Mouse (Mus musculus): ENCODE data around the gene Erg. TPM values are rescaled to one million over a fixed set of nuclear protein-coding genes. Genes with fewer than 3 reads are reported as not detected.

Gene Erg
- polyA plus RNA-seq, 1 experiment from 2014 or later = 9.5 TPM

- 97% methylated on average over 2 of the region's 2 CpGs for WGBS
- no peak for ATAC-seq (ENCODE audit: low FRiP score, low TSS enrichment)
- no peak overlapping the region for H3K9ac ChIP-seq (replicated peaks; ENCODE audit: low read length)
- H3K4me1 ChIP-seq (ENCODE audit: insufficient read depth, low read length) = no peaks in the 10 kb centered on the region
- no peak overlapping the region for H3K4me3 ChIP-seq (ENCODE audit: low read length)
- H3K4me2 ChIP-seq (replicated peaks; ENCODE audit: low read depth, low read length) = no peak overlapping the region
- no peaks in the 10 kb centered on the region for H3K27me3 ChIP-seq (ENCODE audit: insufficient read depth, low read length)
- no peak overlapping the region for H3K27ac ChIP-seq (ENCODE audit: low read length)
- no peaks in the 10 kb centered on the region for H3K9me3 ChIP-seq (ENCODE audit: low read length)
- H3K36me3 ChIP-seq (ENCODE audit: insufficient read depth, low read length) = no peaks in the 10 kb centered on the region
Observed at GRCm38 (mm10) chr16:95467893-95468292, 118.5 kb downstream of the Erg start.

DNA sequence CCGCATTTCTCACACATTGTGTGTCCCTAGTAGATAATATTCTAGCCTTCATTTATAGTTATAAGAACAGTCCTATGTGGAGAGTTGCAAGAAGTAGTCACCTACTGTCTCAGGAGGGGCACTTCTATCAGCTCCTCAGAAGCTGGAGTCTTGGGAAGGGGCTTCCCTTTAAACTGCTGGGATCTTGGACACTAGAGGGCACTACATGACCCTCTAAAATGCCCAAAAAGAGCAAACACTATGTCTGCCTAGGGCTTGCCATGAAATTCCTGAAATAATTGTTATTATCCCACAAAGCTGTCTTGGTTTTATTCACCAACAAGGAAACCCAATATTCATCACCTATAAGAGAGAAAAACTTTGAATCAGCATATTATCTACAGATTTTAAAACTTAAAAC is 119.8 kb downstream of the Erg start:
- Histone ChIP-seq H3K4me2 (replicated peaks; ENCODE audit: low read depth, low read length) (no peak overlapping the region), H3K27me3 (ENCODE audit: insufficient read depth, low read length) (no peaks in the 10 kb centered on the region), H3K4me3 (ENCODE audit: low read length) (no peak overlapping the region), H3K36me3 (ENCODE audit: insufficient read depth, low read length) (no peaks in the 10 kb centered on the region), H3K27ac (ENCODE audit: low read length) (no peak overlapping the region), H3K4me1 (ENCODE audit: insufficient read depth, low read length) (no peaks in the 10 kb centered on the region), H3K9me3 (ENCODE audit: low read length) (no peaks in the 10 kb centered on the region), H3K9ac (replicated peaks; ENCODE audit: low read length) (no peak overlapping the region)
- WGBS = 74% methylated on average over 1 of the region's 1 CpGs
- no peak for ATAC-seq (ENCODE audit: low FRiP score, low TSS enrichment)

- no peak overlapping the region for H3K27ac ChIP-seq (ENCODE audit: low read length)
- H3K4me3 ChIP-seq (ENCODE audit: low read length) = no peak overlapping the region
- 64% methylated on average over 8 of the region's 8 CpGs for WGBS
- 0 out of 2 replicates have a peak, but pooled peaks cover 3% of the 10 kb centered on the region for H3K4me1 ChIP-seq (ENCODE audit: insufficient read depth, low read length)
- H3K9ac ChIP-seq (replicated peaks; ENCODE audit: low read length) = no peak overlapping the region
- H3K9me3 ChIP-seq (ENCODE audit: low read length) = no peaks in the 10 kb centered on the region
- no peak for ATAC-seq (ENCODE audit: low FRiP score, low TSS enrichment)
- no peak overlapping the region for H3K4me2 ChIP-seq (replicated peaks; ENCODE audit: low read depth, low read length)
- no peaks in the 10 kb centered on the region for H3K36me3 ChIP-seq (ENCODE audit: insufficient read depth, low read length)
- H3K27me3 ChIP-seq (ENCODE audit: insufficient read depth, low read length) = no peaks in the 10 kb centered on the region
Observed at GRCm38 (mm10) chr16:95464609-95465008, 121.8 kb downstream of the Erg start.

DNA sequence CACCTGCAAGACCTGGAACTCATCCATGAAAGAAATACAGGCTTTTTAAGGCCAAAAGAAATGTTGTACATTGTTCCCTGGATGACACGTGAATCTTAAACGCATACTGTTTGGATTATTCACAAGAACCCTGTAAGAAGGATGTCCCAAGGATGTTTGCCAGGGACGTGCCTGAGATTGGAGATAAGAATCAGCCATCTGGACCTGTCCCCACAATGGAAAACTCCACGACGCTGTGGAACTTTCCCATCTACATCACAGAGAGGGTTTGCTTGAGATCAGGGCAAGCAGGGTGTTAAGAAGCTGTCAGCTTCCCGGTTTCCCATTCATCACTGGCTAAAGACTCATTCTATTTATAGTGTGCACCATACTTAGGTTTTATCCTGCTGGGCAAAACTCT is 122.6 kb downstream of the Erg start:
- 44% methylated on average over 6 of the region's 6 CpGs for WGBS
- H3K36me3 ChIP-seq (ENCODE audit: insufficient read depth, low read length) = no peaks in the 10 kb centered on the region
- H3K4me2 ChIP-seq (replicated peaks; ENCODE audit: low read depth, low read length) = no peak overlapping the region
- H3K4me1 ChIP-seq (ENCODE audit: insufficient read depth, low read length) = 0 out of 2 replicates have a peak, but pooled peaks cover 4% of the 10 kb centered on the region
- H3K9ac ChIP-seq (replicated peaks; ENCODE audit: low read length) = no peak overlapping the region
- no peak overlapping the region for H3K27ac ChIP-seq (ENCODE audit: low read length)
- H3K4me3 ChIP-seq (ENCODE audit: low read length) = no peak overlapping the region
- no peaks in the 10 kb centered on the region for H3K27me3 ChIP-seq (ENCODE audit: insufficient read depth, low read length)
- ATAC-seq (ENCODE audit: low FRiP score, low TSS enrichment) = no peak
- H3K9me3 ChIP-seq (ENCODE audit: low read length) = no peaks in the 10 kb centered on the region

DNA sequence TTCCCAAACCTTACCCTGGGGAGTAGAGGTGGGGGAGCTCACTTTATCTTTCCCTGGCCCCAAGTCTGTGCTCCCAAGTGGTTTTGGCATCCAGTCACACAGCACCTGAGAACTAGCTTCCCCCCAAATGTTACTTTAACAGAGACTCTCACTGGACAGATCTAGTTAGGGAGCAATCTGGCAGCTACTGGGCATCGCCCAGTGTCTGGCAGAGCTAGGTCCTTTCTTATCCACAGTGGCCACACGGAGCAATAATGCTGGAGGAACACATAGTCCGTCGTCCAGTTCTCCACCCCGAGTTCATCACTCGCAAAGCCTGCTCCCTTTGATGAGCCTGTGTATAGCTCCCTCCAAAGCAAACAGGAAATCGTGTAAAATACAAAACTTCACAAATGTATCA is 124.5 kb downstream of the Erg start:
- Histone ChIP-seq H3K9me3 (ENCODE audit: low read length) (no peaks in the 10 kb centered on the region), H3K27ac (ENCODE audit: low read length) (no peak overlapping the region), H3K4me3 (ENCODE audit: low read length) (no peak overlapping the region), H3K36me3 (ENCODE audit: insufficient read depth, low read length) (no peaks in the 10 kb centered on the region), H3K27me3 (ENCODE audit: insufficient read depth, low read length) (no peaks in the 10 kb centered on the region), H3K4me2 (replicated peaks; ENCODE audit: low read depth, low read length) (no peak overlapping the region), H3K9ac (replicated peaks; ENCODE audit: low read length) (no peak overlapping the region), H3K4me1 (ENCODE audit: insufficient read depth, low read length) (0 out of 2 replicates have a peak, but pooled peaks cover 4% of the 10 kb centered on the region)
- ATAC-seq (ENCODE audit: low FRiP score, low TSS enrichment) = no peak
- 61% methylated on average over 7 of the region's 7 CpGs for WGBS

GRCm38 (mm10) chr16:95460336-95460735 is 126.1 kb downstream of the Erg start:
- Histone ChIP-seq H3K27me3 (ENCODE audit: insufficient read depth, low read length) (no peaks in the 10 kb centered on the region), H3K4me1 (ENCODE audit: insufficient read depth, low read length) (0 out of 2 replicates have a peak, but pooled peaks cover 4% of the 10 kb centered on the region), H3K9me3 (ENCODE audit: low read length) (no peaks in the 10 kb centered on the region), H3K27ac (ENCODE audit: low read length) (no peak overlapping the region), H3K36me3 (ENCODE audit: insufficient read depth, low read length) (no peaks in the 10 kb centered on the region), H3K4me3 (ENCODE audit: low read length) (no peak overlapping the region), H3K4me2 (replicated peaks; ENCODE audit: low read depth, low read length) (no peak overlapping the region), H3K9ac (replicated peaks; ENCODE audit: low read length) (no peak overlapping the region)
- no peak for ATAC-seq (ENCODE audit: low FRiP score, low TSS enrichment)
- 66% methylated on average over 2 of the region's 2 CpGs for WGBS

DNA sequence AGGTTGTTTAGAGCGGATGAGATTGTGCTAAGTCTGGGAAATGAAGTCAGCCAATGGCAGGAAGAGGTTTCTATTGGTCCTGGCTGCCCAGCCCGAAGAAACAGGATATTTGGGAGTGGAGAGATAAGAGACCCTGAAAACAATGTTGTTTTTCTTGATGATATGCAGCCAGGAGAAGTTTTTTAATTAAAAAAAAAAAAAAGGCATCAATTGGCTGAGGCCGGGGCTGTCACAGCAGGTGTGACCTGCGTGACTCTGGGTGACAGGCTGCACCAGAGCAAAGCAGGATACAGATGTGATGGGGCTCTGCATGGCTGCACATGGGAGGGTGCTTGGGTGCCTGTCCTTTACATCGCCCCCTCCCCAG is 127.1 kb downstream of the Erg start:
- Histone ChIP-seq H3K4me1 (ENCODE audit: insufficient read depth, low read length) (0 out of 2 replicates have a peak, but pooled peaks cover 4% of the 10 kb centered on the region), H3K4me2 (replicated peaks; ENCODE audit: low read depth, low read length) (no peak overlapping the region), H3K27me3 (ENCODE audit: insufficient read depth, low read length) (no peaks in the 10 kb centered on the region), H3K27ac (ENCODE audit: low read length) (peak overlapping the region; percentile 37; the same call in 1 of the 2 replicates), H3K9ac (replicated peaks; ENCODE audit: low read length) (no peak overlapping the region), H3K36me3 (ENCODE audit: insufficient read depth, low read length) (no peaks in the 10 kb centered on the region), H3K4me3 (ENCODE audit: low read length) (no peak overlapping the region; the same call in 1 of the 2 replicates), H3K9me3 (ENCODE audit: low read length) (no peaks in the 10 kb centered on the region)
- peak; percentile 85 for ATAC-seq (ENCODE audit: low FRiP score, low TSS enrichment)
- 34% methylated on average over 5 of the region's 5 CpGs for WGBS

- Histone ChIP-seq H3K9ac (replicated peaks; ENCODE audit: low read length) (peak overlapping the region; percentile 34), H3K4me2 (replicated peaks; ENCODE audit: low read depth, low read length) (no peak overlapping the region), H3K4me1 (ENCODE audit: insufficient read depth, low read length) (0 out of 2 replicates have a peak, but pooled peaks cover 4% of the 10 kb centered on the region), H3K27ac (ENCODE audit: low read length) (peak overlapping the region; percentile 31; the same call in 1 of the 2 replicates), H3K27me3 (ENCODE audit: insufficient read depth, low read length) (no peaks in the 10 kb centered on the region), H3K9me3 (ENCODE audit: low read length) (no peaks in the 10 kb centered on the region), H3K4me3 (ENCODE audit: low read length) (peak overlapping the region; percentile 33), H3K36me3 (ENCODE audit: insufficient read depth, low read length) (no peaks in the 10 kb centered on the region)
- ATAC-seq (ENCODE audit: low FRiP score, low TSS enrichment) = no peak
- WGBS = 68% methylated on average over 17 of the region's 17 CpGs
Observed at GRCm38 (mm10) chr16:95458590-95459324, 127.6 kb downstream of the Erg start.

DNA sequence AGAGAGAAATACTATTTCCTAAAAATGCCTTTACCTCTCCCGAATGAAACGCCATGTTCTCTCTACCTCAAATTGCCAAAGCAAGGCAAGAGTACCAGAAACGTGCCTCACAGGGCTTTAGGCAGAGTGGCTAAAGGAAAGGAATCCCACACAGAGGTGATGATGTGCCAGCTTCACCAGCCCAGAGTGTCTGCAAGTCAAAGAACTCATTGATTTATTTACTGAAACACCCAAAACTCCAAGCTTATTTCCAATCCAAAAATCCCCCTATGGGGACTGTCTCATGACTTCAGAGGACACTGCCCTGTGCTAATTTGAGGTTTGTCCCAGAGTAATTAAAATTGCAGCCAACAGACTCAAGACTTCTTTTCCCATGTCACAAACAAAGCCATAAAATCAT is 129.4 kb downstream of the Erg start:
- Histone ChIP-seq H3K9me3 (ENCODE audit: low read length) (no peaks in the 10 kb centered on the region), H3K4me3 (ENCODE audit: low read length) (peak overlapping the region; percentile 33), H3K4me2 (replicated peaks; ENCODE audit: low read depth, low read length) (peak overlapping the region; percentile 40), H3K27me3 (ENCODE audit: insufficient read depth, low read length) (no peaks in the 10 kb centered on the region), H3K4me1 (ENCODE audit: insufficient read depth, low read length) (0 out of 2 replicates have a peak, but pooled peaks cover 4% of the 10 kb centered on the region), H3K27ac (ENCODE audit: low read length) (no peak overlapping the region), H3K9ac (replicated peaks; ENCODE audit: low read length) (peak overlapping the region; percentile 34; the same call in 1 of the 2 replicates), H3K36me3 (ENCODE audit: insufficient read depth, low read length) (no peaks in the 10 kb centered on the region)
- no peak for ATAC-seq (ENCODE audit: low FRiP score, low TSS enrichment)
- WGBS = 70% methylated on average over 3 of the region's 3 CpGs

GRCm38 (mm10) chr16:95455896-95456295 is 130.5 kb downstream of the Erg start:
- H3K4me2 ChIP-seq (replicated peaks; ENCODE audit: low read depth, low read length) = peak overlapping the region; percentile 40
- WGBS = 64% methylated on average over 8 of the region's 8 CpGs
- no peaks in the 10 kb centered on the region for H3K36me3 ChIP-seq (ENCODE audit: insufficient read depth, low read length)
- peak overlapping the region; percentile 26; the same call in 1 of the 2 replicates for H3K27ac ChIP-seq (ENCODE audit: low read length)
- no peak overlapping the region for H3K9ac ChIP-seq (replicated peaks; ENCODE audit: low read length)
- H3K4me1 ChIP-seq (ENCODE audit: insufficient read depth, low read length) = 0 out of 2 replicates have a peak, but pooled peaks cover 4% of the 10 kb centered on the region
- peak overlapping the region; percentile 33 for H3K4me3 ChIP-seq (ENCODE audit: low read length)
- no peaks in the 10 kb centered on the region for H3K27me3 ChIP-seq (ENCODE audit: insufficient read depth, low read length)
- no peaks in the 10 kb centered on the region for H3K9me3 ChIP-seq (ENCODE audit: low read length)
- ATAC-seq (ENCODE audit: low FRiP score, low TSS enrichment) = no peak
